8 mouse cellular contexts compared by ENCODE assay signal in genomic region chr5:122898963-122899776, GRCm38 (mm10). TPM values are rescaled to one million over a fixed set of nuclear protein-coding genes. Genes with fewer than 3 reads are reported as not detected.
DNase-seq lines count a peak whose midpoint lies in the region; ATAC-seq and TF ChIP-seq lines count a peak whose summit lies in the region.

No protein-coding gene starts in this region.

- no peak for TF ChIP-seq POLR2A in olfactory bulb, adult 2 months (IDR thresholded peaks at IDR 0.05; ENCODE audit: insufficient read depth, low read depth, low read length)

- peak; percentile 51 for DNase-seq in CD4-positive, CD25-positive, alpha-beta regulatory T cell, adult 2 months (ENCODE audit: low read depth, low spot score)
- DNase-seq in CD4-positive helper T cell, adult 2 months (ENCODE audit: low read depth, low spot score): peak; percentile 50
- DNase-seq in embryonic facial prominence, embryonic 10.5 days (ENCODE audit: low spot score): peak; percentile 60
- DNase-seq in liver, postnatal 0 days: peak; percentile 47
- no peak for DNase-seq in left cerebral cortex, postnatal 10 days (ENCODE audit: extremely low spot score in 1 of 2, low spot score in 2 of 2)

- WGBS in embryonic facial prominence, embryonic 10.5 days: 4% methylated on average over 45 of the region's 45 CpGs
- WGBS in hindbrain, embryonic 12.5 days: 3% methylated on average over 37 of the region's 45 CpGs
- WGBS in liver, postnatal 0 days (ENCODE audit: insufficient replicate concordance): 1% methylated on average over 36 of the region's 45 CpGs
- WGBS in olfactory bulb, adult 2 months: 2% methylated on average over 45 of the region's 45 CpGs

- H3K4me2 ChIP-seq in hindbrain, embryonic 12.5 days (replicated peaks): peak overlapping the region; percentile 79
- peak overlapping the region; percentile 97 for H3K4me2 ChIP-seq in liver, postnatal 0 days (ENCODE audit: low read depth, low read length)

- H3K27me3 ChIP-seq in embryonic facial prominence, embryonic 10.5 days (replicated peaks; ENCODE audit: low read depth, poor library complexity, severe bottlenecking): 0 out of 2 replicates have a peak, but pooled peaks cover 4% of the 10 kb centered on the region
- H3K27me3 ChIP-seq in hindbrain, embryonic 12.5 days: no peaks in the 10 kb centered on the region
- H3K27me3 ChIP-seq in liver, postnatal 0 days (ENCODE audit: insufficient read depth, low read length): no peaks in the 10 kb centered on the region

- no peak for ATAC-seq in CD4-positive, CD25-positive, alpha-beta regulatory T cell, adult 4 months
- no peak for ATAC-seq in hindbrain, embryonic 12.5 days (ENCODE audit: low FRiP score)
- ATAC-seq in liver, postnatal 0 days: peak; percentile 0; the same call in 1 of the 2 replicates

- H3K9me3 ChIP-seq in embryonic facial prominence, embryonic 10.5 days: no peaks in the 10 kb centered on the region
- no peaks in the 10 kb centered on the region for H3K9me3 ChIP-seq in hindbrain, embryonic 12.5 days (replicated peaks)
- H3K9me3 ChIP-seq in liver, postnatal 0 days (ENCODE audit: low read length): no peaks in the 10 kb centered on the region

- peaks cover 7% of the 10 kb centered on the region; the same call in 1 of the 2 replicates for H3K36me3 ChIP-seq in embryonic facial prominence, embryonic 10.5 days (replicated peaks)
- H3K36me3 ChIP-seq in hindbrain, embryonic 12.5 days: no peaks in the 10 kb centered on the region
- no peaks in the 10 kb centered on the region for H3K36me3 ChIP-seq in liver, postnatal 0 days (replicated peaks; ENCODE audit: insufficient read depth, low read length)

- peak overlapping the region; percentile 96 for H3K27ac ChIP-seq in embryonic facial prominence, embryonic 10.5 days (replicated peaks)
- peak overlapping the region; percentile 98 for H3K27ac ChIP-seq in hindbrain, embryonic 12.5 days
- peak overlapping the region; percentile 82 for H3K27ac ChIP-seq in liver, postnatal 0 days (ENCODE audit: low read depth)
- H3K27ac ChIP-seq in olfactory bulb, adult 2 months (ENCODE audit: insufficient read depth, low read depth, low read length): no peak overlapping the region

- H3K4me1 ChIP-seq in embryonic facial prominence, embryonic 10.5 days: peaks cover 44% of the 10 kb centered on the region
- H3K4me1 ChIP-seq in hindbrain, embryonic 12.5 days: peaks cover 31% of the 10 kb centered on the region
- H3K4me1 ChIP-seq in liver, postnatal 0 days (ENCODE audit: insufficient read depth): peaks cover 32% of the 10 kb centered on the region
- H3K4me1 ChIP-seq in olfactory bulb, adult 2 months (ENCODE audit: control insufficient read depth, insufficient read depth, low read length): peaks cover 6% of the 10 kb centered on the region

- no peak for TF ChIP-seq CTCF in liver, postnatal 0 days (IDR thresholded peaks at IDR 0.05; ENCODE audit: low read depth)
- no peak for TF ChIP-seq CTCF in olfactory bulb, adult 2 months (IDR thresholded peaks at IDR 0.05; ENCODE audit: insufficient read depth, low read depth, low read length)

- TF ChIP-seq EP300 in liver, postnatal 0 days (IDR thresholded peaks at IDR 0.05; ENCODE audit: low read depth): no peak

- H3K9ac ChIP-seq in hindbrain, embryonic 12.5 days: peak overlapping the region; percentile 99
- peak overlapping the region; percentile 84 for H3K9ac ChIP-seq in liver, postnatal 0 days (replicated peaks)

- peak overlapping the region; percentile 85 for H3K4me3 ChIP-seq in embryonic facial prominence, embryonic 10.5 days
- H3K4me3 ChIP-seq in hindbrain, embryonic 12.5 days: peak overlapping the region; percentile 96
- peak overlapping the region; percentile 82 for H3K4me3 ChIP-seq in liver, postnatal 0 days (ENCODE audit: low read depth, low read length)
- peak overlapping the region; percentile 78 for H3K4me3 ChIP-seq in olfactory bulb, adult 2 months (ENCODE audit: insufficient read depth, low read depth, low read length)

- intact Hi-C loops in left cerebral cortex, postnatal 10 days (cut with DNase I): no loop called here

RNA-seq across cellular contexts. Expression of gene Rnf34, which starts 49.3 kb away (rescaled TPM):
- polyA plus RNA-seq in CD4-positive, CD25-positive, alpha-beta regulatory T cell, adult 4 months (2017; shearing (Covaris generic)): 10 to 100 TPM; 25.9 to 37.5 TPM
- polyA plus RNA-seq in embryonic facial prominence, embryonic 10.5 days (2016; fragmentation: Nextera tagmentation; extraction: Ambion mirVana): 48.5 and 48.7 TPM in 2 replicates
- polyA plus RNA-seq in hindbrain, embryonic 12.5 days (2016; fragmentation: Nextera tagmentation; extraction: Ambion mirVana): 49.9 and 50.7 TPM in 2 replicates
- polyA plus RNA-seq in liver, postnatal 0 days (2015; fragmentation: Nextera tagmentation; extraction: Ambion mirVana): 8.0 and 8.3 TPM in 2 replicates
- not detected in 2 replicates for polyA plus RNA-seq in olfactory bulb, adult 2 months (2012; ENCODE audit: insufficient read depth, insufficient read length, low replicate concordance, missing spikeins)
- 10 to 100 TPM; 40.0 to 46.5 TPM for total RNA-seq in left cerebral cortex, postnatal 10 days (2021)

Comparison
In these comparisons a context has a peak if more than half of its experiments do, and no peak if none do; other contexts are left out.
1. DNase-seq: peak in CD4-positive, CD25-positive, alpha-beta regulatory T cell, adult 2 months (single experiment), CD4-positive helper T cell, adult 2 months (single experiment), embryonic facial prominence, embryonic 10.5 days (single experiment) and liver, postnatal 0 days (single experiment); none in left cerebral cortex, postnatal 10 days (0 of 2).
2. Peak in every context shown above with its lines, with median percentiles within 50 percentile points of each other: H3K4me3 ChIP-seq.